Comparison of ENCODE assay signal across 17 mouse cellular contexts in the genomic region with DNA sequence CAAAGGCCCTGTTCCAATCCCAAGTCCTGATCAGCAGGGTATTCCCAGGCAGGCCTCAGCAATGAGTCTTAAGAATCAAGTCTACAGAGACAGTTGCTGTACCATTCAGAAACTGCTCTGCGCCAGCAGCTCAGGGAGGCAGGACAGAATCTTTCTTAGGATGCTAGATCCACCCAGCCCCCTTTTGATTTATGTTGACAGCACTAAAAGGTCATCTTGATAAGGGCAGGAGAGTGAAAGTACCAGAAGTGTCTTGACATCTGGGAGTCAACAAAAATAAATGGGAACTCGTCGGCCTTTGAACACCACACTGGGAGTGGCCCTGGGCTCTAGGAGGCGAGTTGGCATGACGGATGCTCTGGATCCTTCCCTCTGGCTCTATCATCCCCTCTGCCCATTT.
"Had no signal": no experiment of that assay in that cellular context is flagged by ENCODE, and none has a peak within 500 bp of the region (broad histone marks: within the 10 kb centered on the region; RNA-seq: fewer than 3 reads in every experiment).

No protein-coding gene starts in this region.

- H3K4me1 ChIP-seq: kidney, embryonic 15.5 days; limb, embryonic 12.5 days; limb, embryonic 15.5 days; megakaryocyte, embryonic 14.5 days had no signal

- DNase-seq: kidney, postnatal 10 days; kidney, postnatal 36 days; left cerebral cortex, postnatal 4 days; liver, postnatal 0 days; lung, embryonic 14.5 days; midbrain, embryonic 14.5 days; right cerebral cortex, postnatal 4 days; thymus, adult 2 months; thymus, postnatal 14 days; thymus, postnatal 4 days had no signal

- H3K4me3 ChIP-seq: kidney, embryonic 15.5 days; limb, embryonic 12.5 days; limb, embryonic 15.5 days; megakaryocyte, embryonic 14.5 days had no signal

- H3K27ac ChIP-seq: kidney, embryonic 15.5 days; limb, embryonic 12.5 days; limb, embryonic 15.5 days; liver, embryonic 14.5 days; macrophage; stomach, postnatal 0 days had no signal

- H3K27me3 ChIP-seq: kidney, embryonic 15.5 days; limb, embryonic 12.5 days; limb, embryonic 15.5 days had no signal

- H3K9me3 ChIP-seq: kidney, embryonic 15.5 days; limb, embryonic 12.5 days; limb, embryonic 15.5 days; megakaryocyte, embryonic 14.5 days had no signal
